Mouse (Mus musculus): Measurements from ENCODE around the gene Hfe2. TPM values are rescaled to one million over a fixed set of nuclear protein-coding genes. Genes with fewer than 3 reads are reported as not detected.

Gene Hfe2
- polyA plus RNA-seq, 1 experiment from 2014 or later, result not detected

DNA sequence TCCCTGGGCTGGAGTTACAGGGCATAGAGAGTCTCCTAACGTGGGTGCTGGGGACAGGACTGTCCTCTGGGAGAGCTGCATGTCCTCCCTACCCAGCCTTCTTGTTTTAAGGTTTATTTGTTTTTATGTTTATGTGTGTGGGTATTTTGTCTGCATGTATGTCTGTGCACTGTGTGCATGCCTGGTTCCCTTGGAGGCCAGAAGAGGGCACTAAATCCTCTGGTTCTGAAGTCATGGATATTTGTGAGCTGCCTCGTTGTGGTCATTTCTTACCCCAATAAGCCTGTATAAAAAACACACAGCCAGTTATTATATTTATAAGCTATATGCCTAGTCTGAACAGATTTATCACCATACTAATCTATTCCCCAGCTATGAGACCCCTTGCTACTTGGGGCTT, 9.3 kb downstream of the Hfe2 start:
- no peaks in the 10 kb centered on the region for H3K9me3 ChIP-seq (ENCODE audit: control insufficient read depth)
- no peaks in the 10 kb centered on the region for H3K36me3 ChIP-seq (ENCODE audit: control insufficient read depth, insufficient read depth)
- no peak overlapping the region for H3K4me2 ChIP-seq (replicated peaks; ENCODE audit: low read depth)
- TF ChIP-seq CTCF (IDR thresholded peaks at IDR 0.05; ENCODE audit: low read depth), result peak; percentile 29
- no peak overlapping the region for H3K4me3 ChIP-seq (ENCODE audit: low read depth, low read length)
- no peak overlapping the region for H3K9ac ChIP-seq (ENCODE audit: low read depth, low read length)
- no peaks in the 10 kb centered on the region; the same call in 1 of the 2 replicates for H3K27me3 ChIP-seq (replicated peaks; ENCODE audit: control insufficient read depth, insufficient read depth, low read length)
- ATAC-seq, result no peak
- 63% methylated on average over 2 of the region's 2 CpGs for WGBS
- H3K27ac ChIP-seq (ENCODE audit: low read depth, low read length), result no peak overlapping the region
- no peaks in the 10 kb centered on the region for H3K4me1 ChIP-seq (replicated peaks; ENCODE audit: control insufficient read depth, insufficient read depth, low read length)

DNA sequence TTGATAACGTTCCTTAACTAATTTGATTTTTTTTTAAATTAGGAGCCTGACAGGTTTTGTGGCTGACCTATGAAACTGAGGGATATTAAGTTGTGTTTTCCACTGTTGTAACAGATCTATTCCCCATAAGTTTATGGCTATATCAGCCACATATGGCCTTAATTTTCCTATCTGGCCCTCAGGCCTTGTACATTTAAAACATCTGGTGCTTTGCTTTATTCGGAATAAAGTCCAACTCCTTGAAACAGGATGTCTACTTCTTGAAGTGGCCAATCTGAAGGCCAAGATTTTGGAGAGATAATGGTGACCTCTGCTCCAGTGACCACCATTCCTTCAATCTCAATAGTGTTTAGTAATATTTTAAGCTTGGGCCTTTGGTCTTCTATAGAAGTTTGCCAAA, 14.3 kb downstream of the Hfe2 start:
- H3K9ac ChIP-seq (ENCODE audit: low read depth, low read length), result no peak overlapping the region
- no peak overlapping the region for H3K4me2 ChIP-seq (replicated peaks; ENCODE audit: low read depth)
- no peaks in the 10 kb centered on the region for H3K27me3 ChIP-seq (replicated peaks; ENCODE audit: control insufficient read depth, insufficient read depth, low read length)
- no peaks in the 10 kb centered on the region for H3K4me1 ChIP-seq (replicated peaks; ENCODE audit: control insufficient read depth, insufficient read depth, low read length)
- H3K9me3 ChIP-seq (ENCODE audit: control insufficient read depth), result no peaks in the 10 kb centered on the region
- 65% methylated on average over 2 of the region's 2 CpGs for WGBS
- H3K4me3 ChIP-seq (ENCODE audit: low read depth, low read length), result no peak overlapping the region
- no peaks in the 10 kb centered on the region for H3K36me3 ChIP-seq (ENCODE audit: control insufficient read depth, insufficient read depth)
- no peak for TF ChIP-seq CTCF (IDR thresholded peaks at IDR 0.05; ENCODE audit: low read depth)
- ATAC-seq, result no peak
- H3K27ac ChIP-seq (ENCODE audit: low read depth, low read length), result no peak overlapping the region

DNA sequence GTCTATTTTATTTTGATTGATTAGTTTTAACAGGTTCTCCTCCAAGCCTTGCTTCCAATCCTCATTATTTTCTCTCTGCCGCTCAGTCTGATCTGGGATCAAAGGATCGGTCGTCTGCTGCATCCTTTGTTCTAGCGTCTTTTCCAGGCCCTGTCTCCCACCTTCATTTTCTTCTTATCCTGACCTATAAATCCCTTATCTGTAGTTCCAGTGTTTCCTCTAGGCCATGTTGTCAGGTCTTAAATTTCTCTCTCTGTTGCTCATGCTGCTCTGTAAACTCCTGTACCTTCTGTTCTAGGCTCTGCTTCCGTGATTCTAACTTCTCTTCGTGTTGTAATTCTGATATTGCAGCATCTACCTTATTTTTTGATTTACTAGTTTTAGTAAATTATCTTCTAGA, 15.8 kb downstream of the Hfe2 start:
- H3K9me3 ChIP-seq (ENCODE audit: control insufficient read depth), result no peaks in the 10 kb centered on the region
- no peak for ATAC-seq
- no peaks in the 10 kb centered on the region for H3K36me3 ChIP-seq (ENCODE audit: control insufficient read depth, insufficient read depth)
- no peaks in the 10 kb centered on the region for H3K27me3 ChIP-seq (replicated peaks; ENCODE audit: control insufficient read depth, insufficient read depth, low read length)
- 49% methylated on average over 6 of the region's 6 CpGs for WGBS
- H3K4me3 ChIP-seq (ENCODE audit: low read depth, low read length), result no peak overlapping the region
- H3K9ac ChIP-seq (ENCODE audit: low read depth, low read length), result no peak overlapping the region
- no peak overlapping the region for H3K27ac ChIP-seq (ENCODE audit: low read depth, low read length)
- TF ChIP-seq CTCF (IDR thresholded peaks at IDR 0.05; ENCODE audit: low read depth), result no peak
- H3K4me1 ChIP-seq (replicated peaks; ENCODE audit: control insufficient read depth, insufficient read depth, low read length), result no peaks in the 10 kb centered on the region
- no peak overlapping the region for H3K4me2 ChIP-seq (replicated peaks; ENCODE audit: low read depth)

DNA sequence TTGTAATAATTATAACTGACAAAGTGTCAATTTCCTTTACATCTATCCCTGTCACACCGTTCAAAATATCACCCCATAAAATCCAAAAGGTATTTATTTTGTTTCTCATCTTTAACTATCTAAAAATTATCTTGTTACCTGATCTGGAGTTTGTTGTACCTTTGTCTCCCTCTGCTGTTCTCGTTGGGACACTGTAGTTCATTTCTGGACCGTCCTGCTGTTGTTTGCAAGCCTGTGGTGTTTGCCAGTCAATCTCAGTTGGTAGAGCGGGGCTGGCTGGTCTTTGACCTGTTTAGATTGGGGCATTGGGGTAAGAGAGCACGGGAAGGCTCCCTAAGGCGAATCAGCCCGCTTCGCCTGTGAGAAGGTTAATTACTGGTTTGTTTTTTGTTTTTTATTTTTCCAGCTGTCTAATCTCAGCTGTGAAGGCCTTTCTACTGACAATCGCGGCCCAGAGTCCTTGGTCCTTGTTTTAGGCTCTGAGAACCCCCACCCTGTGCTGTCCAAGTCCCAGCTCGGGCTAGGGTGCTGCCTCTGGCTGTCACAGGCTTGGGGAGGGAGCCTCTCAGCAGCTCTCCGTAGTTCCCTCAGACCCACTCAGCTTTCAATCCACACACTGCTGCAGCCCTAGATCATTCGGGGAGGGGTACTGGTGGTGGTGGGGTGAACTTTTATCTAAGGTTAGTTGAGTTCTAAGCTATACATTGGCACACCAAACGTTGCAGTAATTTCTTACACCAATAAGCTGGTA, 16.5 kb downstream of the Hfe2 start:
- H3K4me3 ChIP-seq (ENCODE audit: low read depth, low read length), result no peak overlapping the region
- no peaks in the 10 kb centered on the region for H3K9me3 ChIP-seq (ENCODE audit: control insufficient read depth)
- peak; percentile 63 for TF ChIP-seq CTCF (IDR thresholded peaks at IDR 0.05; ENCODE audit: low read depth)
- H3K4me2 ChIP-seq (replicated peaks; ENCODE audit: low read depth), result no peak overlapping the region
- no peaks in the 10 kb centered on the region for H3K36me3 ChIP-seq (ENCODE audit: control insufficient read depth, insufficient read depth)
- H3K4me1 ChIP-seq (replicated peaks; ENCODE audit: control insufficient read depth, insufficient read depth, low read length), result no peaks in the 10 kb centered on the region
- no peak overlapping the region for H3K9ac ChIP-seq (ENCODE audit: low read depth, low read length)
- no peak for ATAC-seq
- WGBS, result 25% methylated on average over 14 of the region's 14 CpGs
- H3K27me3 ChIP-seq (replicated peaks; ENCODE audit: control insufficient read depth, insufficient read depth, low read length), result no peaks in the 10 kb centered on the region
- no peak overlapping the region for H3K27ac ChIP-seq (ENCODE audit: low read depth, low read length)

DNA sequence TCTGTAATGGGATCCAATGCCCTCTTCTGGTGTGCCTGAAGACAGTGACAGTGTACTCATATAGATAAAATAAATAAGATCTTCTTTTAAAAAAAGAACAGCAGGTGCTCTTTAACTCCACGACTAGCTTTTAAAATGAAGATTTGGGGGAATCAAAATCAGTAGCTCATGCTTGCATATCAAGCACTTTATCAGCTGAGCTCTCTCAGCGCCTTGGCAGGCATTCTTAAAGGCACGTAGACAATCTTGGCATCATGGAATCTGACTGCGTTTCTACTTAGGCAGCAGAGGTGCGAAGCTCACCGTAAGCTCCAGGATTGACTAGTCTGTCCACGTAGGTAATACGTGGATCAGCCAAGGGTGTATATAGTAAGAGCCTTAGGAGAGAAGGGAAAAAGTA, 17.6 kb downstream of the Hfe2 start:
- no peak overlapping the region for H3K9ac ChIP-seq (ENCODE audit: low read depth, low read length)
- H3K9me3 ChIP-seq (ENCODE audit: control insufficient read depth), result no peaks in the 10 kb centered on the region
- H3K27me3 ChIP-seq (replicated peaks; ENCODE audit: control insufficient read depth, insufficient read depth, low read length), result no peaks in the 10 kb centered on the region
- H3K36me3 ChIP-seq (ENCODE audit: control insufficient read depth, insufficient read depth), result no peaks in the 10 kb centered on the region
- no peak for TF ChIP-seq CTCF (IDR thresholded peaks at IDR 0.05; ENCODE audit: low read depth)
- no peak for ATAC-seq
- H3K27ac ChIP-seq (ENCODE audit: low read depth, low read length), result no peak overlapping the region
- 80% methylated on average over 8 of the region's 8 CpGs for WGBS
- no peak overlapping the region for H3K4me2 ChIP-seq (replicated peaks; ENCODE audit: low read depth)
- no peak overlapping the region for H3K4me3 ChIP-seq (ENCODE audit: low read depth, low read length)
- no peaks in the 10 kb centered on the region for H3K4me1 ChIP-seq (replicated peaks; ENCODE audit: control insufficient read depth, insufficient read depth, low read length)

DNA sequence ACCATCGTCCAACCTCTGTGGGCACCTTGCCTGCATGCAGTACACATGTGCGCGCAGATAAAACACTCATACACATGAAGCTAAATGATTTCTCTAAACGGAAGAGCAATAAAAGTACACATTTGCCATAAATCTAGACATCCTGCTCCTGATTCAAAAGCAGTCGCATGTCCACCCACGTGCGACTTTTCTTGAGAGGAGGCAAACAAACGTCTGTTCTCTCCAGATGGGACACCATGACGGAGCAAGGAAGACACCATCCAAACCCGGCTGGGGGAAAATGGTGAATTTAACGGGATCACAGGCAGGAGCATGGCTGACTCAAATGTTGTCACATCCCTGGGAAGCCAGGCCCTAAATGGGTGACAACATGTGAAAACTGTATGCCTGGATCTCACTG, 18.4 kb downstream of the Hfe2 start:
- no peaks in the 10 kb centered on the region for H3K36me3 ChIP-seq (ENCODE audit: control insufficient read depth, insufficient read depth)
- H3K27me3 ChIP-seq (replicated peaks; ENCODE audit: control insufficient read depth, insufficient read depth, low read length), result no peaks in the 10 kb centered on the region
- no peak for ATAC-seq
- H3K27ac ChIP-seq (ENCODE audit: low read depth, low read length), result no peak overlapping the region
- no peaks in the 10 kb centered on the region for H3K9me3 ChIP-seq (ENCODE audit: control insufficient read depth)
- H3K4me1 ChIP-seq (replicated peaks; ENCODE audit: control insufficient read depth, insufficient read depth, low read length), result no peaks in the 10 kb centered on the region
- no peak overlapping the region for H3K4me3 ChIP-seq (ENCODE audit: low read depth, low read length)
- H3K4me2 ChIP-seq (replicated peaks; ENCODE audit: low read depth), result no peak overlapping the region
- WGBS, result 80% methylated on average over 11 of the region's 11 CpGs
- TF ChIP-seq CTCF (IDR thresholded peaks at IDR 0.05; ENCODE audit: low read depth), result no peak
- no peak overlapping the region for H3K9ac ChIP-seq (ENCODE audit: low read depth, low read length)
